Mouse (Mus musculus): ENCODE measurements around the gene Sun2. TPM values are rescaled to one million over a fixed set of nuclear protein-coding genes. Genes with fewer than 3 reads are reported as not detected.

Sun2 gene
- polyA plus RNA-seq, 1 experiment from 2014 or later: 2.2 TPM

DNA sequence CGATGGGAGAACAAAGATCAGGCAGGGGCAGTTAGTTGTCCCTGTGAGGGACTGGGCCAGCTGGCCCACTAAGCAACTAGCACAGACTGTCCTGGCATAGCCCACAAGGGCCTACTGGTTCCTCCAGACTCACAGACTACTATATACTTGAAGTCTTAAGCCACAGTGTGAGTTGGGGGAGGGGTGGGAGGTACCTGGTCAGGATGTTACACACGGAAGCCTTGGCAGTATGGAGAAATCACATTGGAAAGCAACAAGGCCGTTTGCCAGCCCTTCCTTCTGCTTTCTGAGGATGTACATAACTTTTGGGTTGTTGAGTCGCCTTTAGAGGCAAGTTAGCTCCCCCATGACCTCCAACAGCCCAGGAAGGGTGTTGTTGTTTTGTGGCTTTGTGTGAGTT is 8.7 kb downstream of the Sun2 start:
- H3K4me3 ChIP-seq: no peak overlapping the region
- H3K27me3 ChIP-seq (ENCODE audit: low read depth, poor library complexity, severe bottlenecking): no peaks in the 10 kb centered on the region
- DNase-seq (ENCODE audit: low spot score): no peak
- peaks cover 86% of the 10 kb centered on the region for H3K36me3 ChIP-seq
- no peak overlapping the region for H3K27ac ChIP-seq (replicated peaks)
- 77% methylated on average over 4 of the region's 4 CpGs for WGBS
- no peaks in the 10 kb centered on the region for H3K9me3 ChIP-seq (replicated peaks)
- no peaks in the 10 kb centered on the region for H3K4me1 ChIP-seq

DNA sequence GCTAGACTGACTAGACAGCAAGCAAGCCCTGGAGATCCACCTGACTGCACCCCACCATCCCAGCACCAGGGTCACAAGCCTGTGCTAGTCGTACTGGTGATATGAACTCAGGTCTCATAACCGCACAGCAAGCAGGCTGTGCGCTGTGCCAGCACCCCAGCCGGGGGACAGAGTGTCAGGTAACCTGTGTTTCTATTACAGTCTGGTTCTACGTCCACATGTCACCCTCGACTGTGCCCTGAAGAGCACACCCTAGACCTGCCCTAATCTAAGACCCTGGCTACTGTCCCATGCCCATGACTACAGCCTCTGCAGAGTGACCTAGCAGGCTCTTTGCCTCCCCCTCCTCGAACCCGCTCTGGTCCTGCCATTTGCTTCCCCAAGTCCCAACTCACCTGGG is 9.1 kb downstream of the Sun2 start:
- no peak for DNase-seq (ENCODE audit: low spot score)
- H3K4me3 ChIP-seq: no peak overlapping the region
- H3K36me3 ChIP-seq: peaks cover 86% of the 10 kb centered on the region
- no peak overlapping the region for H3K27ac ChIP-seq (replicated peaks)
- no peaks in the 10 kb centered on the region for H3K4me1 ChIP-seq
- 96% methylated on average over 8 of the region's 8 CpGs for WGBS
- no peaks in the 10 kb centered on the region for H3K27me3 ChIP-seq (ENCODE audit: low read depth, poor library complexity, severe bottlenecking)
- H3K9me3 ChIP-seq (replicated peaks): no peaks in the 10 kb centered on the region

- Histone ChIP-seq H3K4me1 (no peaks in the 10 kb centered on the region), H3K36me3 (peaks cover 86% of the 10 kb centered on the region), H3K4me3 (no peak overlapping the region), H3K9me3 (replicated peaks) (no peaks in the 10 kb centered on the region), H3K27ac (replicated peaks) (no peak overlapping the region), H3K27me3 (ENCODE audit: low read depth, poor library complexity, severe bottlenecking) (no peaks in the 10 kb centered on the region)
- WGBS: 89% methylated on average over 7 of the region's 7 CpGs
- DNase-seq (ENCODE audit: low spot score): no peak
These were observed 10.8 kb downstream of the Sun2 start for GRCm38 (mm10) chr15:79731554-79731953.

DNA sequence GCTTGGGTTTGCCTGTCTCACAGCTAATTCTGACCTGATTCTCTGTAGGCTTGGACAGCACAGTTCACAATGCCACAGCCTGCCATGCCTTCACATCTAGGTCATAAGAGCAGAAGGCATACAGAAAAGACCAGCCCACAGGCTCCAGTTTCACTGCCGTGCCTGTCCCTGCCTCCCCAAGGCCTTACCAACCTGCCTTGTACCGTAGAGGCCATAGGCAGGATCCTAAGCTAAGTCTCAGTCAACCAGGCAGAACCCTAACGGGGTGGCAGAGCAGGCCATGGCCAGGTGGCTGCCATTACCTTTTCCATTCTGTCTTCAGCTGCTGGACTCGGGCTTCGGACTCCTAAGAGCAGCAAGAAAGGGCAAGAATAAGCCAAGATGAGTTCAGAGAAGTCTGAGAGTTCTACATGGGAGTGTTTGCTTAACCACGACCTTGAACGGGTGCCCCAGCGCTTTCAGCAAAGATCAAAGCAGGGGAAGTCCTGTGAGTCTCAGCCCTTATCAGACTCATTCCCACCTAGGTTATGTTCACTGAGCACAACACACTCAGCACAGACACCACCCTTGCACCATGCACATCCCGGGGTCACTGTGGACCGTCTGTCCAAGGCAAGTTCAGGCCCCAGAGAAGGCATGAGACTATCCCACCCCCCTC is 13.5 kb downstream of the Sun2 start:
- Histone ChIP-seq H3K27ac (replicated peaks) (0 out of 2 replicates have a peak overlapping the region, but pooled peaks have one; percentile 9), H3K36me3 (peaks cover 91% of the 10 kb centered on the region), H3K9me3 (replicated peaks) (no peaks in the 10 kb centered on the region), H3K4me1 (no peaks in the 10 kb centered on the region), H3K4me3 (no peak overlapping the region), H3K27me3 (ENCODE audit: low read depth, poor library complexity, severe bottlenecking) (no peaks in the 10 kb centered on the region)
- DNase-seq (ENCODE audit: low spot score): no peak
- WGBS: 95% methylated on average over 10 of the region's 10 CpGs

DNA sequence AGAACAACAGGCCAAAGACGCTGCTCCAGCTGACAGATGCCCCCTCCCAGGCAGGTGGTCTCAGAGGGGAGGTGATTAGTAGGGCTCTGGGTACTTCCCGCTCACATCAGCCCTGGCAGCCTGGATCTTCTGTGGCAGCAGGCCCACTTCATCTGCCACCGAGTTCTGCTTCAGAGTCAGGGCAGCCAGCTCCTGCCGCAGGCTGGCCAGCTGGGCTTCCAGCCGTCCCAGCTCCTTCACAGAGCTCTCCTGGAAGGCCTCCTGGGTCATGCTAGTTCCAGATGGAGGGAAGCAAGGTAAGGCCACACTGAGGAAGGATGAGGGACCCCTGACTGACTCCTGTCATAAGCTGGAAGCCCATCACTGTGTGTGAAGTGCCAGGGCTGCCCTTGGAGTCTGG is 14.0 kb downstream of the Sun2 start:
- H3K36me3 ChIP-seq: peaks cover 85% of the 10 kb centered on the region
- no peak overlapping the region for H3K27ac ChIP-seq (replicated peaks)

GRCm38 (mm10) chr15:79727840-79728239 is 14.5 kb downstream of the Sun2 start:
- Histone ChIP-seq H3K9me3 (replicated peaks) (no peaks in the 10 kb centered on the region), H3K27me3 (ENCODE audit: low read depth, poor library complexity, severe bottlenecking) (no peaks in the 10 kb centered on the region), H3K4me3 (no peak overlapping the region), H3K27ac (replicated peaks) (no peak overlapping the region), H3K36me3 (peaks cover 81% of the 10 kb centered on the region), H3K4me1 (no peaks in the 10 kb centered on the region)
- no peak for DNase-seq (ENCODE audit: low spot score)
- WGBS: 82% methylated on average over 6 of the region's 6 CpGs

More for the DNA sequence above, 14.0 kb downstream of the Sun2 start:
- H3K27me3 ChIP-seq (ENCODE audit: low read depth, poor library complexity, severe bottlenecking): no peaks in the 10 kb centered on the region
- no peaks in the 10 kb centered on the region for H3K4me1 ChIP-seq
- H3K4me3 ChIP-seq: no peak overlapping the region
- H3K9me3 ChIP-seq (replicated peaks): no peaks in the 10 kb centered on the region
- no peak for DNase-seq (ENCODE audit: low spot score)
- 53% methylated on average over 5 of the region's 5 CpGs for WGBS

GRCm38 (mm10) chr15:79725190-79725789 is 17.0 kb downstream of the Sun2 start:
- H3K36me3 ChIP-seq: peaks cover 80% of the 10 kb centered on the region
- 93% methylated on average over 11 of the region's 11 CpGs for WGBS
- no peaks in the 10 kb centered on the region for H3K27me3 ChIP-seq (ENCODE audit: low read depth, poor library complexity, severe bottlenecking)

DNA sequence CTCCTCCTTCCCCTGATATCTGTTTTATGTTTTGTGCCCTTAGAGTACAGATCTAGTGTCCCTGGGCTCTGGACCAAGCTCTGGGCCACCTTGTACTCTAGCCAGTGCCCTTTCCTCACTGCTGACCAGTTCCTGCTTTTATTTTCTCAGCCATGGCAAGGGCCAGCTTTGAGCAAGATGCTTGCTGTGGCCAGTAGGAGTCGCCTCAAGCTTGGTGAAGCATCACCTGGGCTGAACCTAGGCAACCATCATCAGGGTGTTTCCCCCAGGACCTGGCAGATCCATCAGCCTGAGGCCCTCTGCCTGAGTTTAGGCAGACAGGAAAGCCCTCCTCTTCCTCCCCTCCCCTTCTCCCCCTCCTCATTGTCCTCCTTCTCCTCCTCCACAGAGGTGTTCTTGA is 18.9 kb downstream of the Sun2 start:
- Histone ChIP-seq H3K27ac (replicated peaks) (no peak overlapping the region), H3K4me1 (no peaks in the 10 kb centered on the region), H3K9me3 (replicated peaks) (no peaks in the 10 kb centered on the region), H3K27me3 (ENCODE audit: low read depth, poor library complexity, severe bottlenecking) (no peaks in the 10 kb centered on the region), H3K36me3 (peaks cover 81% of the 10 kb centered on the region), H3K4me3 (no peak overlapping the region)
- no peak for DNase-seq (ENCODE audit: low spot score)
- WGBS: 36% methylated on average over 1 of the region's 1 CpGs

More at GRCm38 (mm10) chr15:79725190-79725789, 17.0 kb downstream of the Sun2 start:
- no peak for DNase-seq (ENCODE audit: low spot score)
- Histone ChIP-seq H3K4me3 (no peak overlapping the region), H3K4me1 (no peaks in the 10 kb centered on the region), H3K27ac (replicated peaks) (no peak overlapping the region), H3K9me3 (replicated peaks) (no peaks in the 10 kb centered on the region)

DNA sequence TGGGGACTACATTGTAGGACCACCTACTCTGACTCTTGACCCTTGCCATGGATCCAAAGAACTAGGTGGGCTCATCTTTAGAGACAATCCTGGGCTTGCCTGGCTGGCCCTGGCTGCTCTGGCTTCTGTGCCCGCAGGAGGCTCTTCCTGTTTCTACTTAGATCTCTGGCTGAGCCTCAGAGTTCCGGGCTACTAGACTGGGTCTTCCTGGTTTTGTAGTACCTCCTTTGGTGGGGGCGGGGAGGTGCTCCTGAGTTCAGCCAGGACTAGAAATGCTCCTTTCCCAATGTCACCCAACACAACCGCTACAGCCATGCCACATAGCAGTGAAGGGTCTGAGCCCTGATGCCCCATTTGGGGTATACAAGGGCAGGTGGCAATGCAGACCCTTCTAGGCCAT is 21.5 kb downstream of the Sun2 start:
- no peaks in the 10 kb centered on the region for H3K27me3 ChIP-seq (ENCODE audit: low read depth, poor library complexity, severe bottlenecking)
- 83% methylated on average over 4 of the region's 4 CpGs for WGBS
- H3K4me1 ChIP-seq: no peaks in the 10 kb centered on the region
- H3K27ac ChIP-seq (replicated peaks): no peak overlapping the region
- H3K36me3 ChIP-seq: peaks cover 81% of the 10 kb centered on the region
- DNase-seq (ENCODE audit: low spot score): no peak
- no peak overlapping the region for H3K4me3 ChIP-seq
- no peaks in the 10 kb centered on the region for H3K9me3 ChIP-seq (replicated peaks)

DNA sequence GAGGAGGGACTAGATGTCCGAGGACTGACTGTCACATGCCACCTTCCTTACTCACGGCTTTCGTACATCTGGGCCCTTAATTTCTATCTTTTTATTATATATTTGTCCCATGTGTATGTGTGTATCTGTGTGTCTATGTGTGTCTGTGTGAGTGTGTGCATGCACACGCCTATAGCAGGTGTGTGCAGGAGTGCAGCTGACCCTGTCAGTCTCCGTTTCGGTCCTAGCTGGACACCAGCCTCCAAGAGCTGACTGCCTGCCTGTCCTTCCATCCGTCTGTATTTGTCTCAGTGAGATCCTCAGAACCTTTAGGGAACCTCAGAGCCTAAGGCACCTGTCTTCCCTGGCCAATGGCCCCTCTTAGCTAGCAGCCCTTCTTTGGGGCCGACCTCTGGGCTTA is 22.1 kb downstream of the Sun2 start:
- Histone ChIP-seq H3K27me3 (ENCODE audit: low read depth, poor library complexity, severe bottlenecking) (no peaks in the 10 kb centered on the region), H3K4me3 (no peak overlapping the region), H3K4me1 (no peaks in the 10 kb centered on the region), H3K36me3 (peaks cover 81% of the 10 kb centered on the region), H3K9me3 (replicated peaks) (no peaks in the 10 kb centered on the region), H3K27ac (replicated peaks) (no peak overlapping the region)
- WGBS: 93% methylated on average over 8 of the region's 8 CpGs
- DNase-seq (ENCODE audit: low spot score): no peak

- WGBS: 88% methylated on average over 6 of the region's 6 CpGs
- no peak for DNase-seq (ENCODE audit: low spot score)
- H3K27me3 ChIP-seq (ENCODE audit: low read depth, poor library complexity, severe bottlenecking): no peaks in the 10 kb centered on the region
- no peak overlapping the region for H3K27ac ChIP-seq (replicated peaks)
- no peaks in the 10 kb centered on the region for H3K4me1 ChIP-seq
- H3K36me3 ChIP-seq: peaks cover 98% of the 10 kb centered on the region
- no peak overlapping the region for H3K4me3 ChIP-seq
- no peaks in the 10 kb centered on the region for H3K9me3 ChIP-seq (replicated peaks)
These were observed 25.6 kb downstream of the Sun2 start for GRCm38 (mm10) chr15:79716710-79717109.

DNA sequence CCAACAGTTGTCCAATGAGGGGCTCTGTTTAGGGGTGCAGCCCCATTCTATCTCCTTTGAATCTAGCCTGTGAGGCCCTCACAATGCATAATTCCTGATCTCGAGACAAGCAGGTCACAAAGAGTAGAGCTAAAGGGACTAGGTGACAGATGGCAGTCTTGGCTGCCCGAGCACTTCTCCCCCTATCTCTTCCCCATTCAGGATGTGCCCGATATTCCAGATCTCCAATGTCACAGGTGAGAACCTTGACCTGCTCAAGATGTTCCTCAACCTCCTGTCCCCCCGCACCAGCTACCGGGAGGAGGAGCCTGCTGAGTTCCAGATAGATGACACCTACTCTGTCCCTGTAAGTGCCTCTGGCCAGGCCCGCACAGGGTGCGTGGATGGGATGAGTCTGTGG is 26.7 kb downstream of the Sun2 start:
- peaks cover 100% of the 10 kb centered on the region for H3K36me3 ChIP-seq
- 92% methylated on average over 7 of the region's 7 CpGs for WGBS
- no peak for DNase-seq (ENCODE audit: low spot score)
- no peak overlapping the region for H3K4me3 ChIP-seq
- H3K4me1 ChIP-seq: no peaks in the 10 kb centered on the region
- H3K9me3 ChIP-seq (replicated peaks): no peaks in the 10 kb centered on the region
- no peaks in the 10 kb centered on the region for H3K27me3 ChIP-seq (ENCODE audit: low read depth, poor library complexity, severe bottlenecking)
- no peak overlapping the region for H3K27ac ChIP-seq (replicated peaks)

- no peaks in the 10 kb centered on the region for H3K9me3 ChIP-seq (replicated peaks)
- no peak overlapping the region for H3K27ac ChIP-seq (replicated peaks)
- DNase-seq (ENCODE audit: low spot score): no peak
- H3K27me3 ChIP-seq (ENCODE audit: low read depth, poor library complexity, severe bottlenecking): no peaks in the 10 kb centered on the region
- H3K4me1 ChIP-seq: no peaks in the 10 kb centered on the region
- WGBS: 94% methylated on average over 5 of the region's 5 CpGs
- no peak overlapping the region for H3K4me3 ChIP-seq
- peaks cover 74% of the 10 kb centered on the region for H3K36me3 ChIP-seq
These were observed 34.0 kb downstream of the Sun2 start for GRCm38 (mm10) chr15:79708229-79708822.
